Mouse (Mus musculus): ENCODE measurements around the gene Gng2.

The Gng2 gene

GRCm38 (mm10) chr14:19977271-19978024 is at the start of gene Gng2:
Gng2 (minus strand) TSS chr14:19977627.
- in situ Hi-C loops (cut with MboI, MseI) = no loop called here

- in situ Hi-C loops (cut with MboI, MseI) = loop anchor here (10.0 kb wide), 1 partner anchor 1660 kb away; no protein-coding TSS in a partner anchor
Measured at GRCm38 (mm10) chr14:20024888-20025719, 47.7 kb upstream of the Gng2 start.

DNA sequence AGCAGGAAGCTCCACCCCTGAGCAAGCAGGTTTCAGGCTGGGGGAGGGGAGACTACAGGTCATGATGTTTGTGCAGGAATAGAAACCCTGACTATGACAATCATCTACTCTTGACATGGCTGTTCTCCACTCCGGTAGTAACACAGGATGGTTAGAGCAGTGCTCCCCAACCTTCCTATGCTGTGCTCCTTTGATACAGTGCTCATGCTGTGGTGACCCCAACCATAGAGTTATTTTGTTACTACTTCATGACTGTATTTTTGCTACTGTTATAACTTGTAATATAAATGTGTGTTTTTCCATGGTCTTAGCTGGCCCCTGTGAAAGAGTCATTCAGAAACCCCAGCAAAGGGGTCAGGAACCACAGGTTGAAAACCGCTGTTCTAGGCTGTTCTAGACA is 46.5 kb upstream of the Gng2 start:
- in situ Hi-C loops (cut with MboI, MseI) = loop anchor here (10.0 kb wide), 1 partner anchor 1661 kb away; no protein-coding TSS in a partner anchor

- in situ Hi-C loops (cut with MboI, MseI) = no loop called here
Measured at GRCm38 (mm10) chr14:20019486-20019885, 42.1 kb upstream of the Gng2 start.

DNA sequence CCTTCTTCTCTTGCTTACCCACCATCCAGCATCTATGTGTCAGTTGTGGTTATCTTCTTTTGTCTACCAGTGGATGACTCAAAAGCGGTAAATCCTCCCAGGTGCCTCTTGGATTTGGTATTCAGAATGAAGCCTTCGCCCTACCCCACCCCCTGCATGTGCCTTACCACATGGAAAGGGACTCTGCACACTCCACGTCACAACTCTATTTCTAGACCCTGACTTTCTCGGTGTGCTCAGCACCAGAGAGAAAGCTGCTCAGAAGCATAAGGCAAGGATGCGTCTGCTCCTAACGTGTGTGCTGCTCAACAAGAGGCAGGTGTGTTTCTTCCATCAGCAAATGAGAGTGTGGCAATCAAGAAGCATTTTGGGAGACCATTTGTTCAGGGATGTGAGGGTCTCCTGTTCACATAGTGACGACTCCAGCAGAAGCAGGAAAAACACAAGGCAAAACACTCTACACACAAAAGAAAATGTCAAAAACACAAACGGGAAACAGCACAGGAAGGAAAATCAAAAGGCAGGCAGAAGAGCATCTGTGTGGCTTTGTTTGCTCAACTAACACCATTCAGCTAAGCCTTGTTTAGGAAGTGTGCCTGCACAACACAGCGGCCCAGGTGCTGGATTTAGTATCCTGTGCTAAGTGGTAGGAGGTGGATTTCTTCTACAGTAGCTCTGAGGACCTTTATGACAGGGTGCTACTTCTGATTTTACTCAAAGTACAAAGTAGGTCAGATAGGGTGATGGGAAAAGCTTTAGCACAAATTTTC is 35.3 kb upstream of the Gng2 start:
- in situ Hi-C loops (cut with MboI, MseI) = no loop called here

- in situ Hi-C loops (cut with MboI, MseI) = no loop called here
Measured at GRCm38 (mm10) chr14:20007446-20007845, 30.0 kb upstream of the Gng2 start.

DNA sequence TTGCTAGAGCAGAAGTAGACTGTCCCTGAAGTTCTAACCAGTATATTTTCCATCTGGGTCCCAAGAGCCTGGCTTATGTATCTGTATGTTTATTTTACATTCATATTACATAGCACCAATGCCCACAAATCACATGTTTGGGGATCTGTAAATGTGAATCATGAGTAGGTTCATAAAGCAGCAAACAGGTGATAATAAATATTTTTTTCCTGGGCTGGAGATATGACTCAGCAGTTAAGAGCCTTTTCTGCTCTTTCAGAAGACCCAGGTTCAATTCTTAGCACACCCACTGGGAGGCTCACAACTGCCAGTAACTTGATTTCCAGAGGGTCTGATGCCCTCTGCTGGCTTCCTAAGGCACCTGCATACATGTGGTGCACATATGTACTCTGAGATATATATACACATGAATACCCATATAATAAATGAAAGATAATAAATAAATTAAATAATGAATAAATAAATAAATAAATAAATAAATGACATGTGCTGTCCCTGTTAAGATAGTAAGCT is 27.4 kb upstream of the Gng2 start:
- in situ Hi-C loops (cut with MboI, MseI) = no loop called here

- in situ Hi-C loops (cut with MboI, MseI) = no loop called here
Measured at GRCm38 (mm10) chr14:19996853-19997252, 19.4 kb upstream of the Gng2 start.

GRCm38 (mm10) chr14:19995943-19996342 is 18.5 kb upstream of the Gng2 start:
- in situ Hi-C loops (cut with MboI, MseI) = no loop called here

DNA sequence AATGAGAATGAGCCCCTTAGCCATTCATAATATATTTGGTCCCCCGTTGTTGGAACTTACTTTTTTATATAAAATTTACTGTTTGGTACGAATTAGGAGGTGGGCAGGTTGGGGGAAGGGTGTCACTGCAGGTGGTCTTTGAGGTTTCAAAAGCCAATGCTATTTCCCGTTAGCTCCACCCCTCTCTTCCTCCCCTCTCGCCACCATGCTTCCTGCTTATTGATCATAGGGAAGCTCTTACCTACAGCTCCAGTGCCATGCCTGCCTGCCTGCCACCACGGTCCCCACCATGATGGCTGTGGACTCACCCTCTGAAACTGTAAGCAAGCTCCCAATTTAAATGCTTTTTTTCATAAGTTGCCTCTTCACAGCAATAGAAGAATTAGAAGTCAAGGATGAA is 16.6 kb upstream of the Gng2 start:
- in situ Hi-C loops (cut with MboI, MseI) = no loop called here

DNA sequence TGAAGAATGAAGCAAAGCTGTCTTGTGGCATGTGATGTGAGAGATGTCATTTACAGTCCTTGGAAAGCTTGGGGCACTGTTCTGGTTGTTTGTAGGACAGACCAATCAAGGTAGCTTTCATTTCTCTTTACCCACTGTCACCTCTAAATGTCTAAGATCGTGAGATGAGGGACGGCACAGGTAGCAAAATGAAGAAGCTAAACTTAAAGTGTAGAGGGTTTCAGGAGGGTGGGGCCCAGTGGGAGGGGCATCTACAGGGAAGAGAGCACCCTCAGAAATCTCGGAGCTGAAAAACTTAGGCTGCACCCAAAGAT is 16.1 kb upstream of the Gng2 start:
- in situ Hi-C loops (cut with MboI, MseI) = no loop called here

- in situ Hi-C loops (cut with MboI, MseI) = no loop called here
Measured at GRCm38 (mm10) chr14:19992873-19993569, 15.6 kb upstream of the Gng2 start.

GRCm38 (mm10) chr14:19991861-19992260 is 14.4 kb upstream of the Gng2 start:
- in situ Hi-C loops (cut with MboI, MseI) = no loop called here

DNA sequence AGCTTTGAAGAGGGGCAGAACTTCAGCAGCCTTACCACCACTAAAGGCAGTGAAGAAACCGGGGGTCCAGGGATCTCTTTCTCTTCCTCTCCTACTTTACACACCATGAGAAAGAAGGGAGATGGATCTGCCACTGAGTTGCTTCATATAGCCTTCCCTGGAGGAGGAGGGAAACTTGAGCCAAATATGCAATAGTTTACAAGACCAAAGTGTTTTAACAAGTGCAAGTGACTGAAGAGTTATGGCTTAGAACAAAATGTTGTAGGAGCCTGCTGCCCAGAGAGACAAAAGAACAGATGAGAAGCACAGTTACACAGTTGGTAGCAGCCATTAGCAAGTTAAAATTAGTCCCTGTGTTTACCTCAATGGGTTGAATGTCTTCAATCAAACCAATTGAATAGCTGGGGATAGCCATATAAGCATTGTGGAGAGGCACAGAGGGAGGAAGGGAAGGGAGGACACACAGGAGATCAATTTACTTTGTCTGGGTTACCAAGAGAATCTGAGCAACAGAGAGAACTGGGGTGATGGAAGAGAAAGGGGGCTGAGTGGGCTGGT is 13.1 kb upstream of the Gng2 start:
- in situ Hi-C loops (cut with MboI, MseI) = no loop called here

- in situ Hi-C loops (cut with MboI, MseI) = no loop called here
Measured at GRCm38 (mm10) chr14:19988410-19988809, 11.0 kb upstream of the Gng2 start.

DNA sequence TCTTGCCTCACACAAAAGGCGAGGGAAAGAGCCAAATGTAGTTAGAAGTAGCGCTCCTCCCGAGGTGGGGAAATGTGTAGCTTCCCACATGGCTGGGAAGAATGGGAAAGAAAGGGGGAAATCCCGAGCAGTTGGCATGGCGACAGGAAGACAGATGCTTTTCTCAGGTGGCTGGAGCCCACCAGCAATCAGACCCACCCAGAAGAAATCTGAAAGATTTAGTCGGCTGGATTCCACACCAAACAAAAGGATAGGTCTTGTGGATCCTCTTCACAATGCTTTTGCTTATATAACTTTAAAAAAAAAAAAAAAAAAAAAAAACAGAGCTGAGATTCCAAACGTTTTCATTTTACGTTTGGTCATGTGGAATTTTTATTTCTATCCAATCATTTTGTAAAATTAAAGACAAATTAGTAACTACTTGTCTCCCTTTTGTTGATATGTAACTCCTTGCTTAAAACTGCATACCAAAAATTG is 10.0 kb upstream of the Gng2 start:
- in situ Hi-C loops (cut with MboI, MseI) = no loop called here

GRCm38 (mm10) chr14:19986614-19987357 is 9.4 kb upstream of the Gng2 start:
- in situ Hi-C loops (cut with MboI, MseI) = no loop called here

GRCm38 (mm10) chr14:19985912-19986613 is 8.6 kb upstream of the Gng2 start:
- in situ Hi-C loops (cut with MboI, MseI) = no loop called here

- in situ Hi-C loops (cut with MboI, MseI) = no loop called here
Measured at GRCm38 (mm10) chr14:19985107-19985911, 7.9 kb upstream of the Gng2 start.
